Mouse (Mus musculus): ENCODE data around the gene Adamtsl1.
A peak's percentile ranks its signal among the peaks of the same experiment; 100 is the strongest.

The Adamtsl1 gene

DNA sequence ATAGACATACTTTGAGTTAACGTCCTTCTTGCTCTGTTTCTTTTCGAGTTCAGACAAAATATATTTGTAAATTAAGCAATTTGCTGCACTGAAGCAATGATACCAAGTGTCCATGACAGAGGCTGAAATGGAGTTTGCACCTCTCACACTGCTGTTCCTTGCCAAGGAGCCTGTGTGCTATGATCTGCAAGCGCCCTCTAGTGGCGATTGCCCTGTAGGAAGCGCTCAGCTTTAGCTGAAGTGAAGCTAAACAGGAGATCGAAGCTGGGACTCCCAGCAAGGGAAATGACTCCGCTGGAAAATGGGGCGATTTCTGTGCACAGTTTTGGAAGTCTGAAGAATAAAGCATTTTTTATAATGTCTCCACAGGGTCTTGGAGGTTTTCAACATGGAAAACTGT lies 287.8 kb downstream of the Adamtsl1 start:
- DNase-seq (ENCODE audit: low read depth, low spot score) = peak; percentile 89

DNA sequence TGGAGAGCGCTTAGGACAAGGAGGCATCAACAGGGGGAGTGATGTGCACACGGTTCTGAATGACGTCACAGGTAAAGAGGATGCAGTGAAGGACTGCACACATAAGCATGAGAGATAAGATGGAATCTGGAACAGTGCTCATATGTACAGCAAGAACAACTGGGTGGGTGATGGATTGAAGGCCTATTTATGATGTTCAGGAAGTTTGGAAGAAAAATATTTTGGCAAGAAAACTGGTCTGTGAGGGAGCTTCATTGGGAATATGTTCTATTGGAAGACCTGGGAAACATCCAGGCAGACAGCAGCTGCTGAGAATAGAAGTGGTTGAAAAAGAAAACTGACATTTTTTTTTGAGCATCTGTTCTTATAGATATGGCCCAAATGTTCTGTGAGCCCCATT lies 300.4 kb downstream of the Adamtsl1 start:
- no peak for DNase-seq (ENCODE audit: low read depth, low spot score)

DNA sequence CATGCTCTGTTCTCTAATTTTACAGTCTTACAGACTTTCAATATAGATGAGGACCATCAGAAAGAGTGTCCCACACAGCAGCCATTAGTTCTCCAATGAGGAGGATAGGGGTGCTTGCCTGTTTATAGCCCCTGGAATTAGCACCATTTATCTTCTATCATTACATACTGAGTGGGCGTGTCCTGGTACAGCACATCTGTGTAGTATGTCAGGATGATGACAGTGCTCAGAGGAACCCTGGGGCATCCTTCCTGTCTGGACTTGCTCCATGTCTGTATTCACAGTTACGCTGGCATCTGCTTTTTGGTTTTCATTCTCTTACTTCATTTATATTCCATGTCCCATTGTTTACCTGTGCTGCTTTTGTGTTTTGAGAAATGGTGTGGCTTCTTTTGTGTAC lies 304.5 kb downstream of the Adamtsl1 start:
- DNase-seq (ENCODE audit: low read depth, low spot score) = no peak

DNA sequence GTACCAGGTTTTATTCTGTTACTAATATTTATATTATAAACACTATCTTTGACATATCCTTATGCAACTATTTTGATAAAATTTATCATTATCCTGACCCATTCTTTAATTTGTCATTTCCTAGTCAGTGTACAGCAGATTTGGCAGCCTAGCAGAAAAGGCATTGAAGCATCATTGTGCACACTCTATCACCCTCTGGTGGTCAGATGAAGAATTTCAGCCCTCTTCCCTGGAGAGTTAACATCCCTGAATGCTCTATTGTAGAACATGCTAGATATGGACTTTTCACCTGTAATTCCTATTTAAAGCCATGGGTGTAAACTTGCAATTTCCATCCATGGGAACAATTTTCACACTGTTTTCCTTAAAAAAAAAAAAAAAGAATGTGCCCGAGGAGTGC lies 305.2 kb downstream of the Adamtsl1 start:
- peak; percentile 63 for DNase-seq (ENCODE audit: low read depth, low spot score)

DNA sequence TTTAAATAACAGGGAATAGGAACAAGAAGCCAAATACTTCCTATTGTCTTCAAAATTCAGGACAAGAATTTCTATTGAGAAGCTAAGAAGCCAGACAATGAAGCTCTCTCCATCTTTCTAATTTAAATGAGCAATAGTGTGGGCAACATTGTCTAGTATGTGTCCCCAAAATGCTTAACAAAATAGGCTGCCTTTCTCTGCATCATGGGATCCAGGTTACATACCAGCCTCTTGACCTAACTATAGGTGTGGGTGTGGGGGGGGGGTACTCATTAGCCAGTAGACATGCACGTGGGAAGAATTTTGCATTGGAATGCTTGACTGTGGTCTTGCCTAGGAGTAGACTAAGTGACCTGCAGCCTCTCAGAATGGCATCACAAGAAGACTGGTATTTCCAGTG lies 305.9 kb downstream of the Adamtsl1 start:
- DNase-seq (ENCODE audit: low read depth, low spot score) = peak; percentile 71

DNA sequence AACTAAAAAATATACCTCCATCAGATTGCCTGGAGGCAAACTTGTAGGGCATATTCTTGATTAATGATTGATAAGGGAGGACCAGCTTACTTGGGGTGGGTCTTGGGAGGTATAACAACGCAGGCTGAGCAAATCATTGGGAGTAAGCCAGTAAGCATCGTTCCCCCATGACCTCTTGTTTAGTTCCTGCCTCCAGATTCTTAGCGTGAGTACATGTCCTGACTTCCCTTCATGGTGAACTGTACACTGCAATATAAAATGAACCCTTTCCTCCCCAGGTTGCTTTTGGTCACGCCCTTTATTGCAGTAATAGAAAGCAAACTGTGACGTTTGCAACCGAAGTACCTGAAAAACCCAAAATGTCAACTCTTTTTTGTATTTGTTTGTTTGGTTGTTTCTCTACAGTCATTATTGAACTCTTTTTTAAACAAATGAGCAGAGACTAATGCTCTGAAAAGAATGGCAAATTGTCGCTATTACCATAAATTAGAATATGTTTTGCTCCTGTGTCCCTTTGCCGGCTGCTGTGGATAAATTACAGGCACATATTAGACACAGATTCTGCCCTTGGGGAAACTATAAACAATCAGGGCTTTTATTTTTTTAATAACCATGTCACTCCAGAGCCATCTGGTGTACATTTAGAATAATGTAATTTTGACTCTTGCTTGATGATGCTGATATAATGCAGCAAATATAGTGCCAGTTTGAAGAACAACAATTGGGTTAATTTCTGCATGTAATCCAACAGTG lies 310.2 kb downstream of the Adamtsl1 start:
- no peak for DNase-seq (ENCODE audit: low read depth, low spot score)

DNA sequence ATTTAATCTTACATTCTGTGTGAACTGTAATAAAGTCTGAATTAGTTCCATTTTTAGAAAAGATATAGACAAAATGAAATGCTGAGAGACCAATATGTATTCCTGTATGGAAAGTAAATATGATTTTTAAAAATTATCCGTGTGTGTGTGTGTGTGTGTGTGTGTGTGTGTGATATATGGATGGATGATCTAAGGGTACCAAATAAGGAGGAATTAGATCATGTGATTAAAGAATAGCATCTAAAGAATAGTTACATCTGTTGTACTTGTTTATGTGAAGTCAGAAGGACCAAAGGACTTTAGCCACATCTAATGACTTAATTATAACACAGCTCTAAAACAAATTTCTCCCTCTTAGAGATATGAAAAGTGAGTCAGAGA lies 310.7 kb downstream of the Adamtsl1 start:
- no peak for DNase-seq (ENCODE audit: low read depth, low spot score)

DNA sequence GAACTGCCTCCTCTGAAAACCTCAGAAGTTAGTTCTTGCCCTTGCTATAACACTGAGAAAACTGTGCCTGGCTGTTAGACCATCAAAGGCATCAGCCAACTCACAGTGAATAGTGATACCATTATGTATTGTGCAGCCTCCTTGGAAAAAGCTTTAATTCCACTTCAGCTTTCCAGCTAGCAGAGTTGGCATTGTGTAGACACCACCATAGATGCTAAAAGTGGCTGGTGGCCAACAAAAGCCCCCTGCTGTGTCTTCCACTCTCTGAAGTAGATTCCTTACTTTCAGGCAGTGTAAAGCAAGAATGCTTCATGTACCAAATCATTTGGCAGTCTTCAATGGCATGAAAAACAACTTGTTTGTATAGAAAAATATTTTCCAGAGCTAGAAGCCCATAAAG lies 323.1 kb downstream of the Adamtsl1 start:
- no peak for DNase-seq (ENCODE audit: low read depth, low spot score)

DNA sequence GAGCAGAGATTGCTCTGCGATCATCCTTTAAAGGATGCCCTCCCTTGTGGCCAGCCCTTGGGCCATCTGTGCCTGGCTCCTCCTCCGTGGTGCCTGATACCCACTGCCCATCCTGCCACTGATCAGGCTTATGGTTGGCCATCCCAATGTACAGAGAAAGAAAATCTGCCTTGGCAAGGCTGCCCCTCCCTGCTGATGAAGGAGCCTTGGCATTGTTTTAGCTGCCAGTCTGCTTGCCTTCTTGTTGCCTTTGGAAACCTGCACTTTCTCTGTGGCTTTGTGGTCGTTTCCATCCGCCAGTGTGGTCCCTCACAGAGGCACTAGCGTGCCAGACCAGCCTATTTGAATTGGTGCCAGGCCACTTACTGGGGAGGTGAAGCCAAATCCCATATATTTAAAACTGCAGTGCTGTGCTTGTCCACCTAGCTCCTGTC lies 323.6 kb downstream of the Adamtsl1 start:
- no peak for DNase-seq (ENCODE audit: low read depth, low spot score)

DNA sequence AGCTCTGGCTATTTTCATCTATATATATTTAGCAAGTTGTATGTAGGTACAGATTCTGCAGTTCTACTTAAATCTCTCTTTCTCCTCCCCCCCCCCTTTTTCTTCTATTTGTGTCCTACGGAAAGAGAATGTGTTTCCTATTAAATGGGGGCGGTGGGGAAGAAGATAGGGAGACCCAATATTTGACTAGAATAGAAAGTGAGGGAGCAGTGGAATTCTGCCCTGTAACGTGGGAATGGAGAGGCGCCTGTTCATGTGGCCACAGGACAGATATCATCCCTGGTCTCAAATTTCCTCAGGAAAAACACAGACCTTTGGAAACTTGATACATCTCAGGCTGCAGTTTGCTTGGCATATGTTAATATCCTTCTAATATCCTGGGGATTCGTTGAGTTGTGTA lies 324.1 kb downstream of the Adamtsl1 start:
- DNase-seq (ENCODE audit: low read depth, low spot score) = no peak

DNA sequence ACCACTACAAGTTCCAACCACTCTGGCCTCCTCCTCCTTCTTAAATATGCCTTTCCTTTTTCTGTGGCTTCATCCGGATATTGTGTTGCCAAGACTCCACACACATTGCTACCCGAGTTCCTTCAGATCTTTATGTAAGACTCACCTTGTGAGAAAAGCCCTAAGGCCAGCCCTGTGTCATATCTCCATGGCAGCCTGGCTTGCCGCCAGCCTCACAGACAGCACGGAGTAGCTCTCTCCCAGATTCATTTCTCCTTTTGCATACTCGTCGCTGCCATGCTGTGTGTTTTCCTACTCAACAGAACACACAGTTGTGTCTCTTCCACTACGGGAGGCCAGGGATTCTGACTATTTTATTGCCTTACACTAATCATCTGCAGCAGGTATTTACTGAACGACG lies 328.1 kb downstream of the Adamtsl1 start:
- DNase-seq (ENCODE audit: low read depth, low spot score) = no peak

DNA sequence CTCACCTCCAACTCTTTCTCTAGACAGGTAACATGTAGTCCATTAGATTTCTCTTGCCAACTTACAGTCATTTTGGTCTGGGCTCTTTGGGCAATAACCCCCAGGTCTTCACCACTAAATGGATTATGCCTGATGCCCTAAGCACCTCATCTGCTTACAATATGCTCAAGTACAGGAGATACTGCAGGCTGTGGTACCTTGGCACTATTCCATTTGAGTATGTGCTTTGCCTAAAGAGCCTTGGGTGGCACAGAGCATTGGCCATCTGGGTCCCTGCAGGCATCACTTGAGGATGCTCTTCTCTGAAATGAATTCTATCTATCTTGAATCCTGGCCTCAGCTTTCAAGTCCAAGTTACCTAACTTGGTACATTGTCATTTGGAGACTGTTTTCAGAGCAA lies 330.4 kb downstream of the Adamtsl1 start:
- no peak for DNase-seq (ENCODE audit: low read depth, low spot score)

DNA sequence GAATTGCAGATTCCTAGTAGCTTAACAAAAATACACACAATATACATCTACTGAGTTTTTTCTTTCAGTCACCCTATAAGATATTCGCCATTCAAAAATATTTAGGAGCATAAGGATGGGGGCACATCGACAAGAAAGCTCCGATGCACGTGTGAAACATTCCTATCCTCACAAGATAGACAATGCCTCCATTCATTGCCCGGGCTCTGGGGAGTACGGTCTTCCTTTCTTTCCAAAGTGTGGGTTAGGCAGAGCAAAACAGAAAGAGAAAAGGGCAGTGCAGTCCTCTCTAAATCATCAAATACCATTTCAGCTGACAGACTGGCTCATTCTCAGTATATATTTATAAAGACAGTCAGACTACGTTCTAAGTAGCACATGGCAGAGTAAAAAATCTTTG lies 332.0 kb downstream of the Adamtsl1 start:
- no peak for DNase-seq (ENCODE audit: low read depth, low spot score)

DNA sequence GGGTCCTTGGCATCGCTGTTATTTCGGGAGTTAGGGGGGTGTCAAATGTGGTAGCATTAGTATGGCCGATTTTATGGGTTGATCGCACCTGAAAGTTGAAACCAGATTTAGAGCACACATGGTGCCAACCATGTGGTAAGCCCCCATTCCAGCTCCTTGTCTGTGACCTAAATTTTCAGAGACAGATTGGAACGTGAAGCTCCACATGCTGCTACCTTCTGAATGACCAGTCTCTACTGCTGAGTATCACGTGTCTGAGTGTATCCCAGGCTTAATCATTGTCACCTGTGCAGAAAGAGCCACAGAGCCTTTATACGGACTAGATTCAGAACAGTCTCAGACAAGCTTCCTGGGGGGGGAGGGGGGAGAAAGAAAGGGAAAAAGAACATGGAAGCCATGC lies 339.4 kb downstream of the Adamtsl1 start:
- no peak for DNase-seq (ENCODE audit: low read depth, low spot score)

DNA sequence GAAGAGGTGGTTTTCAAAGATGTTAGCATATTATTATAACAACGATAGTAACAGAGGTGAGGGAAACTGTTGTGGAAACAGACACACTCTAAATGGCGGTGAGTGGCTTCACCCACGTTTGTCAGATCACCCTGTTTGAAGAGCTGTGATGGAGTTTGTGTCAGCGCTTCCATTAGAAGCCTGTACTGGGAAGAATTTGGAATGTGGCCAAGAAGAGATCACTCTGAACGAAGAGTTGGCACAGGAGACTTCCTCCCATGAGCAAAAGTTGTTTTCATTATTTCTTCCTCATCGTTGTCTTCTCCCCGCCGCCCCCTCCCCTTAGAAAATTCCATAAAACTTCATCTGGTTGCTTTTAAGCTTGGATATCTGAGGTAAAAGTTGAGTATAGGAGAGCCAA lies 340.5 kb downstream of the Adamtsl1 start:
- DNase-seq (ENCODE audit: low read depth, low spot score) = no peak

DNA sequence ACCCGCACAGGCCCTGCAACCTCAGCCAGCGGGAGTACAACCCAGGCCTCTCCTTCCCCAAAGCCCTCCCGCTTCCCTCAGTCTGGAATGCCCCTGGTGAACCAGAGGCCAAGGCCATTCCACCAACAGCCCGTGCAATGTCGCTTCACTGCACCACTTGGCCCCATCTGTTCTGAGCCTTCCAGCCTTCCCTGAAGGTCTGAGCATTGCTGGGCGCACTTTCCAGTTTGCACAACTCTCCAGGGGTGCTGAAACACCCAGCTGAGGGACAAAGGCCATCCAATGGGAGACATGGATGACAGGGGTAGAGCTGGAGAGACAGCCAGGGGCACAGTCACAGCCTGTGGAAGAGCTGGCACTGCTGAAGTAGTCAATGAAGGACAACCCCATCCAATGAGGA lies 365.4 kb downstream of the Adamtsl1 start:
- DNase-seq (ENCODE audit: low read depth, low spot score) = no peak

DNA sequence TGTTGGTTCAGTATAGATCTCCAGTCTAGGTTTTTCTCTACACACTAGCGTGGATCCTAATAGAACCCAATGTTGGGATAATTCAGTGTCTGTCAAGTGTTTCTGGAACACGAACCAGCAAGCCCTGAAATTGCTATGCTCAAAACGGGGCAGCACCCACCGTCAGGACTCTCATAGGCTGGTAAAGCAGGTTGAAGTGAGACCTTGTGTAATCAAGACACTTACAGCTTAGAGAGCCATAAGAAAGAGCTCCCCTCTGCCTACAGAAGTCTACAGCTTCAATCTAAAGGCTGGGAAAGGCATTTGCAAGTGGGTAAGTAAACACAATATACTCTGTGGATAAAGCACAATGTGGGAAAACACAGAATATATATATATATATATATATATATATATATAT lies 367.3 kb downstream of the Adamtsl1 start:
- DNase-seq (ENCODE audit: low read depth, low spot score) = no peak

DNA sequence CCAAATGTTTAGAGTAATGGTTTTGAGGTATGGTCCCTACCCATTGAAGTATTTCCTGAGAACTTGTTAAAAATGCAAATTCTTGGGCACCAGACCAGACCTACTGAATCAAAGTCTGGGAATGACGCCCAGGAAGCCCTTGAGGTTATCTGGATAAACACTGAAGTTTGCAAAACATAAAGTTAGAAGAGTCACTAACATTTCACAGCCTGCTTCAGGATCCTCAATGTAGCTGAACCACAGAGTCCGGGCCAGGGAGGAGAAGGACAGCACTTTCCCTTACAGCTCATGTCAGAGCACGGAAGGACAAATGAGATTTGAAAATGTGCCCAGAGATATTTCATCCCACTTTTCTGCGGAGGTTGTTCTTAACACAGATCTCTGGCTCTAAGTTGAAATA lies 370.1 kb downstream of the Adamtsl1 start:
- no peak for DNase-seq (ENCODE audit: low read depth, low spot score)

DNA sequence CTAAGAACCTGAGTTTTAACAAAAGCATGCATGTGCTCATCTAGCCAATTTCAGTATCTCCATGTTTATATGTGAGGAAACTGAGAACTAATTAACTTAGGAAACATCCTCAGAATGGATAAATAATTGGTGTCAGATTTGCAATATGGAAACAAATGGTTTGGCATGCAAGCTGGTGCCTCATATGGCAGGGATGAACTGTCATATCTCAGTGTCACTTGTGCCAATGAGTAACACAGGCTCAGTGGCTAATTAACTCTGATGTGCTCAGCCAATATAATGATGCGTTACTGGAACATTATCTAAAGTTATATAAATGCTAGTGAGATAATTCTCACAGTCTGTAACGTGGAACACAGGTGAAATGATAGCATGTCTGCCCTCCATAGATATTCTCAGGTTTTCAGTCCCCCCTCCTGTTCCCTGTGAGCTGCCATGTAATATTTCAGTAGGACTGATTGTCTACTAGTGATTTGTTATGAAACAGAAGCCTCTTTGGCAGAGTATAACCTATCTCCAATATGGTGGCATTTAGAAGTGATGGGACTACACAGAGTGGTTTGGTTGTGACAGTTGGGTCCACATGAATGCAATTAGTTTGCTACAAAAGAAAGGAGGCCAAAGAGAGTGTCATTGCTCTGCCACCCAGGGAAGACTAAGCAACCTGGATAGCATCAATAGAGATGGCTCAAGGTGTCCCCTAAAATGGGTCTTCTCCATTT lies 376.1 kb downstream of the Adamtsl1 start:
- no peak for DNase-seq (ENCODE audit: low read depth, low spot score)

DNA sequence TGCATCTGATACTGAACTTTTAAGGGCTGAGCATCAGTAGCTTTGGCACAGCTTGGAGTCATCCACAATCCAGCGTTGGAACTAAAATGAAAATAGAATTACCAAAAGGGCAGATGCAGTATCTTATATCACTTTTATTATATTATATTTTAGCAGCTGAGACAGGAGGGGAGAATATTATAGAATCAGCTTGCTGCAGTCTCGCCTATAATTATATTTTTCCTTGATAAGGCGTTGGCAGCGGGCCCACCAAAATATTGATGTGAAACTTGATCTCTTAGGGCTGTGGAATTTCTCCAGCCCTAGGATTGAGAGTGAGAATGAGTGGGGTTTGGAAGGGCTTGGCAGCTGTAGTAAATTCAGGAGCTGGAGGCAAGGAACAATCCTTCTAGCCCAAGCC lies 387.3 kb downstream of the Adamtsl1 start:
- DNase-seq (ENCODE audit: low read depth, low spot score) = no peak

DNA sequence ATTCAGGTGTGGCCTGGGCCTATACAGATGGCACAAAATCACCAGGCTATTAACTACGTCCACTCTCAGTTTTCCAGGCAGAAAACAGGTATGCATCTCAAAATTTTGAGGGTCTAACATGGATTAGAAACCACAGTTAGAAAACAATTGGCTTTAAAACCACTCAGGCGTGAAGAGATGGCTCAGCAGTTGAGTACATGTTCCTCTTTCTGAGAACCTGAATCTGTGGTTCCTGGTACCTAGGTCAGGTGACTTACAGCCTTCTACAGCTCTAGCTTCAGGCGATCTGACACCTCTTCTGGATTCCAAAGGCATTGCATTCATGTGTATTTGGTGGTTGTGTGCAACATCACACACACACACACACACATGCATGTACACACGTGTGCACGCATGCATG lies 390.2 kb downstream of the Adamtsl1 start:
- no peak for DNase-seq (ENCODE audit: low read depth, low spot score)

DNA sequence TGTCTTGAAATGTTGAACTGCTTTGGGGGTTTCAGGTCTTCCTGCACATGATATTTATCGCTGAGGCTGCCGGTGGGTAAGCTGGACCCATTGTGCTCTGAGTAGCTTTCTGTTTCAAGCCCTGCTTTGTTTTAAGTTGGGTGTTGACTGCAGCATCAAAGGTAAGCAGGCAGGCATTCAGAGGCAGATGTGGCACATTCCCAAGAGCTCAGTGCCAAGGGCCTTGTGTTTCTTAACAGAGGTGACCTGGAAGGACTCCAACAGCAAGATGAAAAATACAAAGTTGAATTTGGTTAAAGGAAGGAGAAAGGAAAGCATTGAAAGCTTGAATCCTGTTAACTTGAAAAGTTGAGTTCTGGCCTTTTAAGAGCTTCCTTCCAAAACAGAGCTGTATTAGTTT lies 402.1 kb downstream of the Adamtsl1 start:
- DNase-seq (ENCODE audit: low read depth, low spot score) = peak; percentile 6

DNA sequence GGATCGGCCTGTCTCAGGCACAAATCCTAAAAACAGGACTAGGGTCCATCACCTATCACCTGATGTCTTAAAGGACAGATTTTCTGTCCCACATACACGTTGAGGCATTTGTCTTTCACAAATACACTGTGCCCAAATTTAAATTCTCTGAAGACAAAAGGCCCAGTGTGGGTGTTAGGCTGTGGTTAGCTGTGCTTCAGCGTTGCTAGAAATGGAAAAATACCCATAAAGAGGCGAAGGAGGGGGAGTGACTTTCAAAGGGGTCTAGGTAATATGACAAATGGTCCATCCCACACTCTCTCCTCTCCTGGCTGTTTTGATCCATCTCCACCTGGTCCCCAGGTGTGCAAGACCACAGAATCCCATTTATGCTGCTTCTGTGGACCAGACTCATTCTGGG lies 404.4 kb downstream of the Adamtsl1 start:
- no peak for DNase-seq (ENCODE audit: low read depth, low spot score)
